Mouse (Mus musculus) hindbrain, postnatal 0 days (tissue): Measurements from ENCODE around the gene Gkap1. TPM values are rescaled to one million over a fixed set of nuclear protein-coding genes. Genes with fewer than 3 reads are reported as not detected.

Experiments used
- ATAC-seq: fragments of 200-750 bp; cut with Nextera tagmentation; 2 replicates; pipeline ENCODE4 v1.8.0; 2017; ENCODE audit warnings: mild to moderate bottlenecking, moderate TSS enrichment, moderate library complexity
- DNase-seq: peaks from one replicate; pipeline ENCODE4 v3.0.0-alpha.2; 2015; ENCODE audit warnings: low spot score
- H3K27ac ChIP-seq: fragments of 300-500 bp; sonication (generic); 2 replicates; pipeline ENCODE4 v1.5.1; 2014; ENCODE audit warnings: mild to moderate bottlenecking
- H3K27me3 ChIP-seq: fragments of 300-500 bp; sonication (generic); 2 replicates; pipeline ENCODE4 v1.6.1; 2014; ENCODE audit warnings: low read length, mixed read lengths; ENCODE audit not compliant: insufficient read depth
- H3K36me3 ChIP-seq: fragments of 300-500 bp; sonication (generic); 2 replicates; pipeline ENCODE4 v1.6.1; 2014; ENCODE audit warnings: low read length, mixed read lengths; ENCODE audit not compliant: insufficient read depth
- H3K4me1 ChIP-seq: fragments of 300-500 bp; sonication (generic); 2 replicates; pipeline ENCODE4 v1.6.1; 2014; ENCODE audit warnings: antibody characterized with exemption, low read length, mixed read lengths; ENCODE audit not compliant: insufficient read depth
- H3K4me2 ChIP-seq: fragments of 300-500 bp; sonication (generic); 2 replicates; pipeline ENCODE4 v1.6.1; 2014; ENCODE audit warnings: low read depth, mild to moderate bottlenecking, low read length, moderate library complexity, mixed read lengths
- H3K4me3 ChIP-seq: fragments of 300-500 bp; sonication (generic); 2 replicates; pipeline ENCODE4 v1.5.1; 2014; ENCODE audit warnings: low read length
- H3K9ac ChIP-seq: fragments of 300-500 bp; sonication (generic); replicated peaks from 2 replicates; pipeline ENCODE4 v1.6.1; 2014; ENCODE audit warnings: mild to moderate bottlenecking, low read length, moderate library complexity, mixed read lengths
- H3K9me3 ChIP-seq: fragments of 300-500 bp; sonication (generic); 2 replicates; pipeline ENCODE4 v1.6.1; 2016; ENCODE audit warnings: low read length, mixed read lengths
- CTCF ChIP-seq: IDR thresholded peaks from 2 replicates; pipeline ENCODE4 v1.5.1; 2016; ENCODE audit warnings: antibody characterized with exemption, control low read depth, low read depth
- WGBS: fragments of 180-500 bp; shearing (Covaris S2); extraction: QIAGEN DNeasy Blood & Tissue Kit; methylation state at CpG from one replicate; pipeline ENCODE4 v1.1.7; 2014; 5-methylcytosine and 5-hydroxymethylcytosine counted together
- polyA plus RNA-seq: library from polyadenylated mRNA; unstranded; fragments of >200 nt; fragmentation: Nextera tagmentation; extraction: Ambion mirVana; gene quantifications from 2 replicates; pipeline ENCODE4 v1.2.1, GENCODE M21; 2015
- total RNA-seq: library from RNA; depleted of rRNA; stranded (reverse); fragments of >200 nt; gene quantifications from 2 replicates; pipeline ENCODE4 v1.2.3, GENCODE M21; 2014

The Gkap1 gene
- total and polyA plus RNA-seq, 2 experiments from 2014 or later: 18.6 to 39.5 TPM

- Histone ChIP-seq H3K9ac (peak overlapping the region; percentile 83), H3K9me3 (no peaks in the 10 kb centered on the region), H3K27ac (peak overlapping the region; percentile 83), H3K27me3 (no peaks in the 10 kb centered on the region), H3K36me3 (no peaks in the 10 kb centered on the region), H3K4me3 (peak overlapping the region; percentile 86), H3K4me1 (0 out of 2 replicates have a peak, but pooled peaks cover 5% of the 10 kb centered on the region), H3K4me2 (peak overlapping the region; percentile 81)
- WGBS: 2% methylated on average over 92 of the region's 115 CpGs
- TF ChIP-seq CTCF: no peak
- ATAC-seq (peak; percentile 65), DNase-seq (peak; percentile 72)
These were observed 1.9 kb downstream of the Gkap1 start for GRCm38 (mm10) chr13:58273411-58274258.

DNA sequence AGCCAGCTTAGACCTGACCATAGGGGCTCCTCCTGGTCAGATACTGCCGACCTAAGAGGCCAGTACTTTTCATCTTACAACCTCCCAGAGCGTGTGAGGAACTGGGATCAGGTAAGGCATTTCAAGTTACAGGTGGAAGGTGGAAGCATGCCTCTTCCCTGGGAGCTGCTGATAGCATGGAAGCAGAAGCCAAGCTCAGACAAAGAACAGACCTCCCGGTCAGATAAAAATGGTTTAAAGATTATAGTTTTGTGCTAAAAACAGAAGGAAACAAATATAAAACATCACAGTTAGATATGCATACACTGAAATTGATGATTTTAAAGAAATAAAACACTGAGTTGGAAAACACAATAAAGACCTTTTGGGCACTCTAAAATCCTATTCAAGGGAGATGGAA, 8.6 kb downstream of the Gkap1 start:
- peaks cover 3% of the 10 kb centered on the region; the same call in 1 of the 2 replicates for H3K36me3 ChIP-seq
- DNase-seq (no peak), ATAC-seq (no peak)
- H3K27ac ChIP-seq: no peak overlapping the region
- 85% methylated on average over 3 of the region's 3 CpGs for WGBS
- H3K4me3 ChIP-seq: no peak overlapping the region
- no peak for TF ChIP-seq CTCF
- H3K9ac ChIP-seq: no peak overlapping the region
- no peaks in the 10 kb centered on the region for H3K27me3 ChIP-seq
- H3K4me2 ChIP-seq: no peak overlapping the region
- no peaks in the 10 kb centered on the region for H3K9me3 ChIP-seq
- H3K4me1 ChIP-seq: no peaks in the 10 kb centered on the region

DNA sequence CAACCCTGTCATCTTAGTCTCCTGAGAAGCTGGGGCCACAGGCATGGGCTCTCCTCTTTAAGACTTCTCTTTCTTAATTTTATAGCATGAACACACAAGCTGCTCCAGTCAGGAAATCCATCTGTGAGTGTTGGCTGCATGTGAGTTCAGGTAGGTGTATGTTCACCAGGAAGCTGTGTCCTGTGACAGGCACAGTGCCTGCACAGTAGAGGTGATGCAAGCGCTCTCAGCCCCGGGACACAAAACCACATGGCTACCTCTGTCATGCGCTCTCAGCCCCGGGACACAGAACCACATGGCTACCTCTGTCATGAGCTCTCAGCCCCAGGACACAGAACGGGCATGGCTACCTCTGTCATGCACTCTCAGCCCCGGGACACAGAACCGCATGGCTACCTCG, 12.0 kb downstream of the Gkap1 start:
- no peak overlapping the region for H3K4me2 ChIP-seq
- no peak overlapping the region for H3K9ac ChIP-seq
- no peaks in the 10 kb centered on the region for H3K9me3 ChIP-seq
- H3K4me3 ChIP-seq: no peak overlapping the region
- no peaks in the 10 kb centered on the region for H3K4me1 ChIP-seq
- no peaks in the 10 kb centered on the region for H3K27me3 ChIP-seq
- TF ChIP-seq CTCF: no peak
- H3K27ac ChIP-seq: no peak overlapping the region
- 81% methylated on average over 8 of the region's 8 CpGs for WGBS
- peaks cover 3% of the 10 kb centered on the region; the same call in 1 of the 2 replicates for H3K36me3 ChIP-seq
- DNase-seq (no peak), ATAC-seq (no peak)

DNA sequence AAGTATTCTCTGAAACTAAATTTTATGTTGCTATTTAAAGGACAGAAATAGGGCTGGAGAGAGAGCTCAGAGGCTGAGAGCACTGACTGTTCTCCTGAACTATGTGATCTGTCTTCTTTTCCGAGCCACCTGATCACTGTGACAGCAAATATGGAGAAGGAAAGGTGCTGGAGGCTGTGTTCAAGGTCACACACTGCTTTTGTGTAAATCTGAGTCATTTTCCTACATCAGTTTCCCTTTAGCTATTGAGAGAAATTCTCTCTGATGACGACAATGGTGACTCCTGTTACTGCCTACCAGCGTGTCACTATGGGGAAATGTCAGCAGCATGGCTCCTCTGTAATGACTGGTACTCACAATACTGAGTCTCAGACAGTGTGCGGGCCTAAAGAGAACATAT, 13.8 kb downstream of the Gkap1 start:
- Histone ChIP-seq H3K9ac (no peak overlapping the region), H3K4me2 (no peak overlapping the region), H3K27ac (no peak overlapping the region), H3K4me1 (no peaks in the 10 kb centered on the region), H3K4me3 (no peak overlapping the region), H3K9me3 (no peaks in the 10 kb centered on the region), H3K36me3 (peaks cover 3% of the 10 kb centered on the region; the same call in 1 of the 2 replicates), H3K27me3 (no peaks in the 10 kb centered on the region)
- TF ChIP-seq CTCF: no peak
- ATAC-seq: no peak
- DNase-seq: no peak
- WGBS: 87% methylated on average over 4 of the region's 4 CpGs

DNA sequence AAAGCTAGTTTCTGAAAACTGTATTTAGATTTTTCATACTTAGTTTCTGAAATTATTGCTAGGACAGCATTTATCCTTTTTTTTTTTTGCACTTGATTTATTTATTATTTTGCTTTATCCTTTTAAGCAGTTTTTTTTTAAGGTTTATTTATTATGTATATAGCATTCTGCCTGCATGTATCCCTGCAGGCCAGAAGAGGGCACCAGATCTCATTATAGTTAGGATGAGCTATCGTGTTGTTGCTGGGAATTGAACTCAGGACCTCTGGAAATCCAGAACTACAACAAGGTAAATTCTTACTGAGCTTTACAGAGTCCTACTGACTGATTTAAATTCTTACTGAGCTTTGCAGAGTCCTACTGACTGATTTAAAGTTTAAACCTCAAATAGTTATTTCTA, 22.2 kb downstream of the Gkap1 start:
- ATAC-seq (no peak), DNase-seq (no peak)
- Histone ChIP-seq H3K9ac (no peak overlapping the region), H3K4me2 (no peak overlapping the region), H3K27me3 (no peaks in the 10 kb centered on the region), H3K27ac (no peak overlapping the region), H3K9me3 (no peaks in the 10 kb centered on the region), H3K36me3 (peaks cover 10% of the 10 kb centered on the region; the same call in 1 of the 2 replicates), H3K4me3 (no peak overlapping the region), H3K4me1 (no peaks in the 10 kb centered on the region)
- peak; percentile 34 for TF ChIP-seq CTCF
- 90% methylated on average over 1 of the region's 1 CpGs for WGBS

- no peak overlapping the region for H3K4me3 ChIP-seq
- H3K27me3 ChIP-seq: no peaks in the 10 kb centered on the region
- peaks cover 5% of the 10 kb centered on the region; the same call in 1 of the 2 replicates for H3K36me3 ChIP-seq
- ATAC-seq: no peak
- TF ChIP-seq CTCF: no peak
- no peak for DNase-seq
- H3K9me3 ChIP-seq: no peaks in the 10 kb centered on the region
- H3K4me1 ChIP-seq: no peaks in the 10 kb centered on the region
- 92% methylated on average over 5 of the region's 5 CpGs for WGBS
- no peak overlapping the region for H3K9ac ChIP-seq
- no peak overlapping the region for H3K4me2 ChIP-seq
- H3K27ac ChIP-seq: no peak overlapping the region
These were observed 26.5 kb downstream of the Gkap1 start for GRCm38 (mm10) chr13:58248957-58249356.

DNA sequence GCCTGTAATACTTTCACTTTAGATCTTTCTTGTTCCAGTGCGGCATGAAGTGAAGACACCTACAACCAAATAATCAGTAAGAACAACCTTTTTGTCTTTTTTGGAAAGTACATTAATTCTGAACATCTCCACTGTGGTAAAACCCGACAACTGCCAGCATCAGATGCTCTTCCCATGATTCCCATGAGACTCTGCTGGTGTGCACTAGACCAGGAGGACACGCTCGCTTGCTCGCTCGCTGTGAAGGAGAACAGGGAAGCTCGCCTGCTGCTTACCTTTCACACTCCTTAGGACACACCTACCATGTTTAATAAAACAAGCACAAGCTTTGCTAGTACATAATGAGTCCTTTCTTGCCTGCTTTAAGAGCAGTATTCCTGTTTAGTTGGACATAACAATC, 39.0 kb downstream of the Gkap1 start:
- 82% methylated on average over 7 of the region's 7 CpGs for WGBS
- H3K9ac ChIP-seq: no peak overlapping the region
- no peaks in the 10 kb centered on the region for H3K4me1 ChIP-seq
- DNase-seq (no peak), ATAC-seq (no peak)
- H3K4me2 ChIP-seq: no peak overlapping the region
- H3K27me3 ChIP-seq: no peaks in the 10 kb centered on the region
- H3K4me3 ChIP-seq: no peak overlapping the region
- H3K36me3 ChIP-seq: peaks cover 6% of the 10 kb centered on the region; the same call in 1 of the 2 replicates
- no peak for TF ChIP-seq CTCF
- H3K9me3 ChIP-seq: no peaks in the 10 kb centered on the region
- H3K27ac ChIP-seq: no peak overlapping the region
